Mouse (Mus musculus) MEL (cell line): ENCODE measurements around the gene Rpl35a. TPM values are rescaled to one million over a fixed set of nuclear protein-coding genes. Genes with fewer than 3 reads are reported as not detected.
"Not testable (repeated sequence)": the region's sequence is repeated elsewhere in the genome, so short reads cannot be mapped to it uniquely, and the experiment has no call there.

ENCODE experiments used
- DNase-seq: peaks from one replicate; pipeline ENCODE4 v3.0.0; 2011; ENCODE audit warnings: low read depth, low spot score
- H3K27ac ChIP-seq: 2 replicates; pipeline ENCODE4 v1.5.1; 2012; ENCODE audit warnings: low read depth, mild to moderate bottlenecking, control low read depth, low read length, moderate library complexity; ENCODE audit not compliant: control insufficient read depth
- H3K27me3 ChIP-seq, 2 experiments: fragments of 150-350 bp in 1 of 2; sonication (generic) in 1 of 2; 2 replicates each; pipeline ENCODE4 v1.6.1; 2012; ENCODE audit warnings: low read length in 2 of 2, mild to moderate bottlenecking in 2 of 2, improper control_type of control experiment in 1 of 2, moderate library complexity in 1 of 2; ENCODE audit not compliant: insufficient read depth in 2 of 2, control insufficient read depth in 1 of 2
- H3K36me3 ChIP-seq, 2 experiments: 2 replicates each; pipeline ENCODE4 v1.6.1; 2012 to 2014; ENCODE audit warnings: low read length in 2 of 2, improper control_type of control experiment in 1 of 2, inconsistent platforms in 1 of 2, mild to moderate bottlenecking in 1 of 2; ENCODE audit not compliant: insufficient read depth in 2 of 2, control insufficient read depth in 1 of 2
- H3K4me1 ChIP-seq, 2 experiments: fragments of 150-350 bp in 1 of 2; sonication (generic) in 1 of 2; 2 replicates each; pipeline ENCODE4 v1.6.1; 2012; ENCODE audit warnings: low read length in 2 of 2, improper control_type of control experiment in 1 of 2, mild to moderate bottlenecking in 1 of 2; ENCODE audit not compliant: insufficient read depth in 2 of 2, control insufficient read depth in 1 of 2
- H3K4me3 ChIP-seq, 2 experiments: fragments of 150-350 bp in 1 of 2; sonication (generic) in 1 of 2; 2 replicates each; pipeline ENCODE4 v1.5.1; 2012; ENCODE audit warnings: low read depth in 2 of 2, low read length in 2 of 2, mild to moderate bottlenecking in 2 of 2, moderate library complexity in 2 of 2, control low read depth in 1 of 2, improper control_type of control experiment in 1 of 2; ENCODE audit not compliant: control insufficient read depth in 1 of 2, insufficient read depth in 1 of 2
- H3K79me2 ChIP-seq: 2 replicates; pipeline ENCODE4 v1.6.1; 2012; ENCODE audit warnings: mild to moderate bottlenecking, low read length, moderate library complexity; ENCODE audit not compliant: control insufficient read depth, poor library complexity, insufficient read depth
- H3K9ac ChIP-seq: 2 replicates; pipeline ENCODE4 v1.6.1; 2012; ENCODE audit warnings: low read depth, mild to moderate bottlenecking, control low read depth, low read length, moderate library complexity; ENCODE audit not compliant: control insufficient read depth, poor library complexity, severe bottlenecking
- H3K9me3 ChIP-seq: fragments of 150-350 bp; sonication (generic); replicated peaks from 2 replicates; pipeline ENCODE4 v1.6.1; 2012; ENCODE audit warnings: mild to moderate bottlenecking, low read length, improper control_type of control experiment, moderate library complexity; ENCODE audit not compliant: insufficient read depth
- CHD1 ChIP-seq: IDR thresholded peaks from 2 replicates; pipeline ENCODE4 v1.6.1; 2012; ENCODE audit warnings: low read depth, mild to moderate bottlenecking, inconsistent platforms, low read length, improper control_type of control experiment
- ELF1 ChIP-seq: IDR thresholded peaks from 2 replicates; pipeline ENCODE4 v1.6.1; 2014; ENCODE audit warnings: low read depth, mild to moderate bottlenecking, inconsistent platforms, low read length, improper control_type of control experiment, moderate library complexity
- EP300 ChIP-seq, 2 experiments: IDR thresholded peaks; 2 replicates each; pipeline ENCODE4 v1.6.1; 2011; ENCODE audit warnings: improper control_type of control experiment in 2 of 2, low read length in 2 of 2, low read depth in 1 of 2, mild to moderate bottlenecking in 1 of 2
- HCFC1 ChIP-seq: IDR thresholded peaks from 2 replicates; pipeline ENCODE4 v1.6.1; 2012; ENCODE audit warnings: low read depth, mild to moderate bottlenecking, inconsistent platforms, low read length, improper control_type of control experiment, moderate library complexity
- JUND ChIP-seq: IDR thresholded peaks from 2 replicates; pipeline ENCODE4 v1.6.1; 2011; ENCODE audit warnings: low read depth, mild to moderate bottlenecking, improper control_type of control experiment, low read length
- MXI1 ChIP-seq: IDR thresholded peaks from 2 replicates; pipeline ENCODE4 v1.6.1; 2011; ENCODE audit warnings: mild to moderate bottlenecking, low read depth, low read length, improper control_type of control experiment
- POLR2A ChIP-seq, 2 experiments: IDR thresholded peaks; 2 replicates each; pipeline ENCODE4 v1.6.1; 2011 to 2012; ENCODE audit warnings: low read length in 2 of 2, mild to moderate bottlenecking in 2 of 2, control low read depth in 1 of 2, improper control_type of control experiment in 1 of 2, low read depth in 1 of 2, moderate library complexity in 1 of 2; ENCODE audit not compliant: control insufficient read depth in 1 of 2, insufficient read depth in 1 of 2, poor library complexity in 1 of 2
- POLR2AphosphoS5 ChIP-seq: IDR thresholded peaks from 2 replicates; pipeline ENCODE4 v1.6.1; 2012; ENCODE audit warnings: low read depth, borderline replicate concordance, mild to moderate bottlenecking, inconsistent platforms, low read length, moderate library complexity, mixed read lengths
- RCOR1 ChIP-seq: IDR thresholded peaks from 2 replicates; pipeline ENCODE4 v1.6.1; 2012; ENCODE audit warnings: low read depth, mild to moderate bottlenecking, inconsistent platforms, low read length, improper control_type of control experiment
- SMC3 ChIP-seq: IDR thresholded peaks from 2 replicates; pipeline ENCODE4 v1.6.1; 2011; ENCODE audit warnings: low read depth, low read length, improper control_type of control experiment
- TBP ChIP-seq: IDR thresholded peaks from 2 replicates; pipeline ENCODE4 v1.8.0; 2011; ENCODE audit warnings: low read depth, low read length, improper control_type of control experiment
- TCF12 ChIP-seq: IDR thresholded peaks from 2 replicates; pipeline ENCODE4 v1.6.1; 2014; ENCODE audit warnings: low read depth, mild to moderate bottlenecking, inconsistent platforms, low read length, improper control_type of control experiment, moderate library complexity
- USF1 ChIP-seq: IDR thresholded peaks from 2 replicates; pipeline ENCODE4 v1.6.1; 2014; ENCODE audit warnings: low read depth, mild to moderate bottlenecking, inconsistent platforms, low read length, improper control_type of control experiment, moderate library complexity
- ZMIZ1 ChIP-seq: IDR thresholded peaks from 2 replicates; pipeline ENCODE4 v1.6.1; 2012; ENCODE audit warnings: low read depth, mild to moderate bottlenecking, inconsistent platforms, low read length, improper control_type of control experiment, moderate library complexity
- ZNF384 ChIP-seq: IDR thresholded peaks from 2 replicates; pipeline ENCODE4 v1.6.1; 2012; ENCODE audit warnings: low read depth, mild to moderate bottlenecking, inconsistent platforms, low read length, improper control_type of control experiment
- polyA plus RNA-seq, 2 experiments: library from polyadenylated mRNA; stranded (reverse) in 1 of 2; unstranded in 1 of 2; fragments of >175 nt in 1 of 2; fragments of >200 nt in 1 of 2; gene quantifications; 2 replicates each; pipeline versions ENCODE4 v1.2.1 to v1.2.4; 2012; ENCODE audit warnings: low replicate concordance in 2 of 2, low read depth in 1 of 2; ENCODE audit not compliant: insufficient read length in 2 of 2, insufficient read depth in 1 of 2, missing spikeins in 1 of 2
- total RNA-seq: library from RNA; depleted of rRNA; stranded (reverse); fragments of 300-350 nt; gene quantifications from 2 replicates; pipeline ENCODE4 v1.2.3, GENCODE M21; 2012

Gene Rpl35a
- total and polyA plus RNA-seq, 3 experiments, result 1,572 to 2,314 TPM; not detected in 1

GRCm38 (mm10) chr16:33055655-33056054 lies 598 bp upstream of the Rpl35a start:
- Histone ChIP-seq H3K4me1 (peaks cover 0 to 14% of the 10 kb centered on the region in 2 experiments; a peak in 2 of 4 replicates), H3K36me3 (peaks cover 11 to 23% of the 10 kb centered on the region in 2 experiments), H3K9ac (peak overlapping the region; percentile 98), H3K27ac (0 out of 2 replicates have a peak overlapping the region, but pooled peaks have one; percentile 20)
- DNase-seq, result no peak
- TF ChIP-seq TBP, result 0 out of 2 replicates have a peak, but pooled peaks have one; percentile 38
- TF ChIP-seq CHD1, result no peak
- TF ChIP-seq, all 39 proteins: peak for 1
- Histone ChIP-seq H3K4me3 (peak overlapping the region; percentile 42 to 92), H3K27me3 (no peaks in the 10 kb centered on the region), H3K9me3 (no peaks in the 10 kb centered on the region), H3K79me2 (peaks cover 30% of the 10 kb centered on the region)

DNA sequence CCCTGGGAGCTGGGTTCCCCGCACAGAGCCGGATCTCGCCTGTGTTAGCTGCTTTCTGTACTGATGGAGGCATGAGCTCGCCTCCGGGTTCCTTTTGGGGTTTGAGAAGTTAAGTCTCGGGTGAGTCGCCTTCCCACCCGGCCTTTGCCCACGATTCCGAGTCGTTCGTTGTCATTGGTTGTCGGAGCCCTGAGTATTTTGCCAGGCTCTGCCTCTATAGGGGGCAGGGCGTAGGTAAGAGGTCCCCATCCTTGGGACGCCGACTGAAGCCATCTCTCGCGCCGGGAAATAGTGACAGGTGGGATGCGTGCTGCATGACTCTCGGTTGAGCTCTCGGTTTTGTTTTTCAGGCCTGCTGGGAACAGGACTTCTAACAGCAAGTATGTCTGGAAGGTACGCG lies 533 bp downstream of the Rpl35a start:
- peak overlapping the region; percentile 98 for H3K9ac ChIP-seq
- DNase-seq, result peak; percentile 58
- peaks cover 11 to 24% of the 10 kb centered on the region in 2 experiments for H3K36me3 ChIP-seq
- no peaks in the 10 kb centered on the region for H3K9me3 ChIP-seq
- H3K27me3 ChIP-seq, result no peaks in the 10 kb centered on the region
- H3K4me3 ChIP-seq, result peak overlapping the region; percentile 50 to 92
- peak overlapping the region; percentile 99 for H3K27ac ChIP-seq
- no peak for TF ChIP-seq HCFC1
- no peak for TF ChIP-seq USF1
- TF ChIP-seq SMC3, result no peak
- no peak for TF ChIP-seq RCOR1
- TF ChIP-seq CHD1, result peak; percentile 95; the same call in 1 of the 2 replicates
- peak; percentile 41; the same call in 1 of the 2 replicates for TF ChIP-seq POLR2AphosphoS5
- peak in 1 of 2 experiments; percentile 42; a peak in 2 of 4 replicates for TF ChIP-seq POLR2A (IDR thresholded peaks at IDR 0.05; ENCODE audit: control insufficient read depth in 1 of 2, insufficient read depth in 1 of 2, low read depth in 1 of 2, low read length in 2 of 2, poor library complexity in 1 of 2)
- no peak; the same call in 1 of the 2 replicates for TF ChIP-seq MXI1
- peaks cover 0 to 14% of the 10 kb centered on the region in 2 experiments; a peak in 2 of 4 replicates for H3K4me1 ChIP-seq
- H3K79me2 ChIP-seq, result peaks cover 30% of the 10 kb centered on the region

DNA sequence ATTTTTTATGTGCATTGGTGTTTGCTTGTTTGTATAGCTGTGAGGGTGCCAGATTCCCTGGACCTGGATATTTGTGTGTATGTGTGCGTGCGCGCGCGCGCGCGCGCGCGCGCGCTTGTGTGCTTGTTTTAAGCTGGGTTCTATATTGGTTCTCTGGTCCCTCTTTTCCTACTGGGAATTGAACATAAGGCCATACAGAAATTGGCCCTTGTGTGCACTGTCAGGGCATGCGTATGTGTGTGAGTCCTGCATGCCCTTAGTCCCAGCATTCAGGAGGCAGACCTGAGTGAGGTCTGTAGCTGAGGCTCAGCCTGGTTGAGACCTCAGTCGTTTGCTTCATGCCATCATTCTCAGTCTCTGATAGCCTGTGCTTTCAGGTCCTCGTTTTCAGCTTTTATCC lies 1.8 kb downstream of the Rpl35a start:
- Histone ChIP-seq H3K4me1 (peaks cover 0 to 14% of the 10 kb centered on the region in 2 experiments; a peak in 2 of 4 replicates), H3K27ac (peak overlapping the region; percentile 30), H3K36me3 (peaks cover 11 to 24% of the 10 kb centered on the region in 2 experiments), H3K79me2 (peaks cover 32% of the 10 kb centered on the region), H3K9ac (peak overlapping the region; percentile 98)
- TF ChIP-seq ZNF384 (no peak), TBP (0 out of 2 replicates have a peak, but pooled peaks have one; percentile 29), ZMIZ1 (0 out of 2 replicates have a peak, but pooled peaks have one; percentile 25), TCF12 (no peak), CHD1 (peak; percentile 22; the same call in 1 of the 2 replicates), ELF1 (no peak), JUND (no peak), EP300 (IDR thresholded peaks at IDR 0.05; ENCODE audit: low read depth in 1 of 2, low read length in 2 of 2) (no peak)
- TF ChIP-seq, all 39 proteins: peak for 3
- DNase-seq, result peak; percentile 41
- Histone ChIP-seq H3K27me3 (no peaks in the 10 kb centered on the region), H3K4me3 (peak overlapping the region; percentile 50 to 60), H3K9me3 (no peaks in the 10 kb centered on the region)

DNA sequence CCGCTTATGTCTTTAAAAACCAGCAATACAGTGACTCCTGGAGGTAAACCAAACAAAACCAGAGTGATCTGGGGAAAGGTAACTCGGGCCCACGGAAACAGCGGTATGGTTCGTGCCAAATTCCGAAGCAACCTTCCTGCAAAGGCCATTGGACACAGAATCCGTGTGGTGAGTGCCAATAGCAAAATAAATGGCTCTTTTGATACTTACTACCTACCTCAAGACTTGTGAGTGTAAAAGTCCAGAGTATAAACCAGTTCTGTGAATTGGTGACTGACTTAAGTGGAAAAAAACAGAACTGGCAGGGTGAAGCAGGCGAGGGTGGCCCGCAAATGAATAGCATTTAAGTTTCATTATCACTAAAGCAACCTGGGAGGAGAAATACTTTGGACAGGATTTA lies 2.4 kb downstream of the Rpl35a start:
- Histone ChIP-seq H3K9ac (peak overlapping the region; percentile 98), H3K4me1 (peaks cover 3 to 17% of the 10 kb centered on the region in 2 experiments; a peak in 3 of 4 replicates)
- H3K27ac ChIP-seq, result not testable (repeated sequence)

More for the DNA sequence above, 2.4 kb downstream of the Rpl35a start:
- DNase-seq, H3K27me3 ChIP-seq, H3K9me3 ChIP-seq: not testable (repeated sequence)
- Histone ChIP-seq H3K36me3 (peaks cover 11 to 26% of the 10 kb centered on the region in 2 experiments), H3K79me2 (peaks cover 32% of the 10 kb centered on the region), H3K4me3 (peak overlapping the region in 1 of 2 experiments; percentile 60; a peak in 2 of 4 replicates)
